Mouse (Mus musculus) gonadal fat pad, adult 2 months (tissue): ENCODE measurements around the gene Rftn1. TPM values are rescaled to one million over a fixed set of nuclear protein-coding genes. Genes with fewer than 3 reads are reported as not detected.

Experiments
- DNase-seq: peaks from one replicate; pipeline ENCODE4 v3.0.0-alpha.2; 2012; ENCODE audit warnings: low read depth
- polyA plus RNA-seq: library from polyadenylated mRNA; depleted of rRNA; stranded (reverse); fragments of >200 nt; gene quantifications from 2 replicates; pipeline ENCODE4 v1.2.3, GENCODE M21; 2012

The Rftn1 gene
- polyA plus RNA-seq, 1 experiment, result 15.8 TPM

DNA sequence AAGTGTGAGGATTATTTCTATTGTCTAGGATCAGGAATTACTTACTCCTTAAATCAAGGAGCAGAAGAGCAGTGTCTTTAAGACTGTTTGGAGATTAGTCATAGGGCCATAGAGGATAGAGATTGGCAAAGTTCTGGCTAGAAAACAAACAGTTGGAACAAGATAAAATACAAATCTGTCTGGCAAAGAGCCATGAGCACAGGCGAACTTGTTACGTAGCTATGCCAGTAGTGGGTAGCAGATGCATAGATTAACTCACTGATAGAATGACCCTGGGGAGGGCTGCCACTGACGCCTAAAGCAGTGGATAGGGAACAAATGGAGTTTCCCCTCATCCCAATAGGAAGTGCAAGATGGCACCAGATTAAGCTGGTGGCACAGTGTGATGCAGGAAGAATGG is 97.1 kb downstream of the Rftn1 start:
- DNase-seq, result no peak

DNA sequence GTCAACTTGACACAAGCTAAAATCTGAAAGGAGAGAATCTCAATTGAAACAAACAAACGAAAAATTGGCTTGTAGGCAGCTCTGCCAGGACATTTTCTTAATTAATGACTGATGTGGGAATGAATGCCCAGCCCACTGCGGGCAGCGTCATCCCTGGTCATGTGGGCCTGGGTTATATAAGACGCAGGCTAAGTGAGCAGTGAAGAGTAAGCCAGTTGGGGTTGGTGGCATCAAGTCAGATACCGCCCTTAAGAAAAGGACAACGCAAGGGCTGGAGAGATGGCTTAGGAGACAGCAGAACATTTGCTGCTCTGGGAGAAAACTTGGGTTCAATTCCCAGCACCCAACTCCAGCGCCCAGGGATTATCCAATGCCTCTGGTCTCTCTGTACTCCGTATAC is 97.6 kb downstream of the Rftn1 start:
- no peak for DNase-seq

DNA sequence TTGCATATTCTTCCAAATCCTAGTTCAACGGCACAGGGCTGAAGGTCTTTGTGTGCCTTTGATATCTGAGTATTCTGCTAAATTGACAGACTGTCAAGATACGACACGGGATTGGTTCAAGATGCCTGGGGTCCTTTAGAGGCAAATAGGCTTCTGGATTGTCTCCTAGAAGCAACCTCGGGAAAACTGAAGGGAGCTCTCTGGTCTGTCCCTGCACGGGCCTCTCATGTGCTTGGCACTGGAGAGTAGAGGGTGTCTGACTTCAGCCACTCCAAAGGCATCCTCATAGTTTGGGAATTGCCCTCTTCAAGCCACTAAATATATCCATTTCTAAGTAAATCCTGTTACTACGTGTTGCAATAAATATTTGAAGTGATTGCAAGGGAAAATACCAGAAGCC is 98.6 kb downstream of the Rftn1 start:
- no peak for DNase-seq

DNA sequence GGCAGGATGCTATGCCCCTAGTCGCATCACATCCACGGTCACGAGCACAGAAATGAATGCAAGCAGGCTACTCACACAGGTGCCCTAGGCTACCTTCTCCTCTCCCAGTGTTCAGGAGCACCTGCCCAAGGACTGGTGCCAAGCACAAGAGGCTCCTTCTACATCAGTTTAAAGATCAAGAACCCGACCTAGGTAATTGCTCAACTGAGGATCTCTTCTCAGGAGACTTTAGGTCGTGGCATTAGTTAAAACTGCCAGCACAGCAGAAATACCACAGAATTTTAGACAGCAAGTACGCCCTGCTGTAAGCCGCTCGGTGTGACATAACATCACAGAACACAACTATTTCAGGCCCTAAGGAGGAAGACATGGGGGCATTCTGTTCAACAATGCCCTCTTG is 100.7 kb downstream of the Rftn1 start:
- no peak for DNase-seq

DNA sequence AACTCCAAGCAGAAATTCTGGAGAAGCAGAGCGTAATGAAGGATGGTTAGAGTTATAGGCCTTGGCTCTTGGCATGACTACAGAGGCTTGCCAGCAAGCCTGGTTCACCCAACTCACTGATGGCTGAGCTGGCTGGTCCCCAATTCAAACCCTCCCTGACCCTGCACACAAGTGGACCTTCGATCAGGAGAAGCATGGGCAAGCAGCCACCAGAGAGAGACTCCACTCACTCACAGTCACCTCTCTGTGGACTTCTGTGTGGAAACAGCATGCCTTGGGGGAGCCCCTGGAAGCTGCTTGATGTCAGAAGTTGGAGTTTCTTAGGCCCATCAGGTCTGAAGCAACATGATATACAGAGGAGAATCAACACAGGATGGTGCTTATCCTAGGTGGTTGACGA is 102.4 kb downstream of the Rftn1 start:
- DNase-seq, result no peak

DNA sequence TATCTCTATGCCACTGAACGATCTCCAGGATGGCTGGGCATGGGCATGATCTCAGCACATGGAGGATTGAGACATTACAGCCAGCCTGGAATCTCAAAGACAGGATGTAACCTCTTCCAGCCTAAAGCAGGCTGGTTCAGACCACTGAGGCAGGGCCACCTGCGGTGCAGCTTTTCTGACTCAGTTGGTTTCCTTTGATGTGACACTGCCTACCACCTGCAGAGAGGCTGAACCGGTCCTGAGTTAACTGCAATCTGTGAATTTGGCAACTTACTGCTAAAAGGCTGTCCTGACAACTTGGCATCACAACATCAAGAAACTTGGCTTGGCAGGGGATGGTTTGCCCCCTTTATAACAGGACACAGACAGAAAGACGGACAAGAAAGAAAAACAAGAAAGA is 103.6 kb downstream of the Rftn1 start:
- no peak for DNase-seq

DNA sequence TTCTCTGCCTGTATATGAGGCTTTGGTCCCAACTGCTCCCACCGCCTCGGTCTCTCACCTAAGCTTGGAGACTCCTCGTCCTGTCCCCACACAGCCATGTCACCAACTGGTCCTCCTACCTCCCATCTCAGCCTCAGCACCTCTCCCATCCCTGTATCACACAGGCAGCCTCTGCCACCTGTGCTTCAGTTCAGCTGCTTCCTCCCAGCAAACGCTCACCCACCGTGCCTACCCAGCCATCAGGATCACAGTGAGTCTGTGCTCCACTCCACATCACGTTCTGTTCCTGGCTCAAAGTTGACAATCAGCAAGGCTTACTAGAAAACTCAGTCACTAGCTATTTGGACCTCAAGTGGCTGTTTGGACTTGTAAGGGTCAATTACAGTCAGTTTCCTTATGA is 105.8 kb downstream of the Rftn1 start:
- no peak for DNase-seq

DNA sequence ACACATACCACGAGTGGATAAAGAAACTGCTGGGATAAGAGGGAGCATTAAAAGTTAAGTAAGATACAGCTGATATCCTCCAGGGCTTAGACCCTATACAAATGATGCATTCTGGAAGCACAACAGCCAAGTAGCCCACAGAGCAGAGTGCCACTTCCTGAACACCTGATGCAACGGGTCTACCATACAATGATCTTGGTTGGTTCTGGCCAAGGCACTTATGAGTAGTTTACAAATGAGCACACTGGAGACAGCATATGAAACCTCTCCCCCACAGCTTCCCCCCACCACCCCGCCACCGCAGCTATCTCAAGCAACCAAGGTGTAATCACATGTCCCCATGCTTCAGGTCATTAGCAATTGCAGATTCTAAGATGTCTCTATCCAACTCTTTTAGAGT is 106.5 kb downstream of the Rftn1 start:
- no peak for DNase-seq

DNA sequence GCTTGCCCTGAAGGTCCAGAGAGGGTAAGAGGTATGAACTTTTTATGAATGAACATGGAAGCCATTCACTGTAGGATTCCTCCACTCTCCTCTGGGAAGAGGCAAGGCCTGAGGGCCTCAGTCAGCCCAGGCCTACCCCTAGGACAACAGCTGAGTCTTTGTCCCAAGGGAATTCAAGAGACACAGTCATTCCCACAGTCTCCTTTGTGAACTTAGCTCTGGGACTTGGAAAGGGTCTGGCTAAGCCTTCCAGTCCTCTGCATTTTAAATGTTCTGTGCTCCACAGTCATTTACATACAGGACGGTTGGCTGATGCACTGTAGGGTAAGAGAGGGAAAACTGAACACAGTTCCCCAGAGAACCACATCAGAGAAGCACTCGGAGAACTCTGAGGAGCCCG is 107.5 kb downstream of the Rftn1 start:
- DNase-seq, result no peak

DNA sequence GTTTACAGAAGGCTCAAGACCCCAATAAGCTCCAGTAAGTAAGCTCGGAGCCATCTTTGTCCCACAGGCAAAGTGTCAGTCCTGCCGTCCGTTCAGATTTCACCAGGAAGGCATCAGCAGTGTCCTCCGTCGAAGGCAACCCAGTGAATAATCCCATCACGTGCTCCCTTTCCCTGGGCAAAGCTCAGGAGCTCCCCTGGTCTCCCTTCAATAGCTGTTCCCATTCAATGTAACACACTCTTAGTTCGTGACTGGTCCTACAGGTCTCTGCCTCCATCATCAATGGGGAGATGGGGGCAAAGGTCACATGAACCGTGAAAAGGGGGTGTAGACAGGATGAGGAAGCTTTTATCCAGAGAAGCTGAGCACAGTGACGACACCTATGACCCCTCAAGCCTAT is 108.8 kb downstream of the Rftn1 start:
- no peak for DNase-seq

DNA sequence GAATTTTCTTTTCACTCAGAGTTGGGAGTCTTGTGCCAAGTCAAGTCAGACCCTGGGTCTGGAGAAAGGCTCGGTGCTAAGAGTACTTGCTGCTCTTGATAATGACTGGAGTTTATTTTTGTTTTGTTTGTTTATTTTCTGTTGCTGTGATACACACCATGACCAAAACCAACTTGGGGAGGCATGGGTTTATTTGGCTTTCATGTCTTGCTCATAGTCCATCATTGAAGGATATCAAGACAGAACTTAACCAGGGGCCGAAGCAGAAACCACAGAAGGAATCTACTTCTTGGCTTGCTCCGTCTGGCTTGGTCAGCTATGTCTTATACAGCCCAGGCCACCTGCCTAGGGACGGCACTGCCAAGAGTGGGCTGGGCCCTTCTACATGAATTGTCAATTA is 109.5 kb downstream of the Rftn1 start:
- no peak for DNase-seq

DNA sequence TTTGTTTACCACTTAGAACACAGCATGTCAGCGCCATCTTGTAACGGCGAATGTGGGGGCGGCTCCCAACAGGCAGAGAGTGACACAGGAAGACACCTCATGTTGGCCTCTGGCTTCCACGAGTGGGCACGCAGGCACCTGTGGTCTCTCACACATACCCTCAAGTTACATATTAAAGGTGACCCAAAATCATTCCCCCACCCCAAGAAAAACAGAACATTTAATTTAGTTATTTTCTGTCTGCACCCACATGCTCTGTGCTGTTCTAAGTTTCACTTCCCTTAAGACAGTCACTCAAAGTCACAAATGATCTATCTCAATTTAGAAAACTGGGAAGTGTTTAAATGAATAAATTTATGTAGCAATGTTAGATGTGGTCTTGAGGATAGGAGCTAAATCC is 111.7 kb downstream of the Rftn1 start:
- no peak for DNase-seq

DNA sequence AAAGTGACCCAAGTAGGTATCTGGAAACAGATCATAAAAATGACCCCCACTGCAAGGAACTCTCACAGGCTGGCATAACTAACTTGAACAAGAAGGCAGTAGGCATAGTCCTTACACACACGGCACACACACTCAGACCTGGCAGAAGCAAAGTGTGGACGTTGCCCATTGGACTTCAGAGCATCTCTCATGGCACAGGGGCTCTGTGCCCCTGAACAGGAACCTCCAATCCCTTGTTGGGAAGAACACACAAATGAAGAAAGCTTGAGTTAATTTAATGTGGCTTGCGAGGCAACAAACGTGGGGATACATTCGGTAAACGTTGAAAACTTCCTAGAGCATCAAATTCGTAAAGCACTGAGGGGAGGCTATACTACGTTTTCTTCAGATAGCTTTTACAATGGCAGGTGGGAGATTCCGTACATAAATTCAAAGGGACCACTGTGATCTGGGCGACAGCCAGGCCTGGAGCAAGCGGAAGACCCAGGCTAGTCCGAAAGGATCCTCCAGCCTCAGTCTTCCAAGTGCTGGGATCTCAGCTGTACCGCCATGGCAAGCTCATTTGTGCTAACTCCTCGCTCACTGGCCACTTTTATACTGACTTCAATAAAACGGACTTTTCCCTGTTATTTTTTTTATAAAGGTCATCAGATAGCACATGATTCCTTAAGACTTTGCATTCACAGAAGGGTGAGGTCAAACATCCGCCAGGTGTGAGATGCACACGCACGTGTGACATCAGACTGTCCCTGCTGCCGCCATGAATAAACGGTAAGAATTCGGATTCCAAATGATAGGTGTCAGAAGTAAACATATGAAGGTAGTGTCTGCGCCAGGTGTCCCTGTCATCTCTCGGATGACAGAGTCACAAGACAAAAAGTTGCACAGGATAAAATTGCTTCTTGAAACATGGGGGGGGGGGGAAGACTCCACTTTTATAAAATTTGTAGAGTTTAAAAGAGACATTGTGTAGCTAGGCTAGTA is 117.2 kb downstream of the Rftn1 start:
- DNase-seq, result no peak

DNA sequence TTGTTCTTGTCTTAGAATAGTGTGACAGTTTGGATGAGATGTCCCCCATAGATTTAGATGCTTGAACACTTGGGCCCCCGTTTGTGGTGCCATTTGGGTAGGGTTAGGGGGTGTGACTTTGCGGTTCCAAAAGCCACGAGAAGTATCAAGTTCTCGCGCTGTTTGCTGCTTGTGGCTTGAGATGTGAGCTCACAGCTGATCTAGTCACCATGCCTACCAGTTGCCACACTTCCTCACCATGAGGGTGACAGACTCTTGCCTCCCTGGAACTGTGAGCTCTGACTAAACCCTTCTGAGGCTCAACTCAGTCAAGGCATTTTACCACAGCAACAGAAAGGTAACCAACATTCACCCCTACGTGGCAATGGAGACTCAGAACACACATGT is 118.9 kb downstream of the Rftn1 start:
- no peak for DNase-seq

DNA sequence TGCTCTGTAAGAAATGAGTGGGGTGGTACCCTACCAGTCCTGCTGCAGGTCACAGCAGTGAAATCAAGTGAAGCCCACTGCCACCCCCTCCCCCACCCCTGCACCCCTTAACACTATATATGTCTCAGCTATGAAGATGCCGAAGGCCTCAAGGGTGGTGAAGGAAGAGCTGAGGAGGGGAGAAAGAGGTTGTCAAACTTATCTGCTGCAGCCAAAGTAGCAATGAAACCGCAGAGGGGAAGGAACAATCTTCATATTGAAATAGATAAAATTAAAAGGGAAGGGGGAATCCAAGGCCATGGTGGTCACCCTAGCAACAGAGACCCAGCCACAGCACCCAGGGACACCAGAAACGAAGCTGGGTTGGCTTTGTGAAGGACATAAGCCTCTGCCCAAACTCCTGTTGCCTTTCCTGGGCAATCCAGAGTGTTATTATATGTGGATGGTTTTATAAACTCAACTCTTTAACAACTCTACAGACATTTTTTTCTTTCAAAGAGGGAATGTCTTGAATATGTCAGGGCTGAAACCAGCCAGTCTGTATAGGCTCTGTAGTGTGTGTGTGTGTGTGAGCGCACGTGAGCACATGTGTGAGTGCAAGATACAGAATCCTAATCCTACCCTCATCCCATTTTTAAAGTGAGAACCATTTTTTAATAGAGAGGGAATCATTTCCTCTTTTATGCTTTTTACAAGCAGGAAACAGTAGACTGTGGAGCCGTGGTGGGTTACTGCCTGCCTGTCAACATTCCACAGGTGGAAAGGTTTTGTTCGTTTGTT is 119.5 kb downstream of the Rftn1 start:
- no peak for DNase-seq

DNA sequence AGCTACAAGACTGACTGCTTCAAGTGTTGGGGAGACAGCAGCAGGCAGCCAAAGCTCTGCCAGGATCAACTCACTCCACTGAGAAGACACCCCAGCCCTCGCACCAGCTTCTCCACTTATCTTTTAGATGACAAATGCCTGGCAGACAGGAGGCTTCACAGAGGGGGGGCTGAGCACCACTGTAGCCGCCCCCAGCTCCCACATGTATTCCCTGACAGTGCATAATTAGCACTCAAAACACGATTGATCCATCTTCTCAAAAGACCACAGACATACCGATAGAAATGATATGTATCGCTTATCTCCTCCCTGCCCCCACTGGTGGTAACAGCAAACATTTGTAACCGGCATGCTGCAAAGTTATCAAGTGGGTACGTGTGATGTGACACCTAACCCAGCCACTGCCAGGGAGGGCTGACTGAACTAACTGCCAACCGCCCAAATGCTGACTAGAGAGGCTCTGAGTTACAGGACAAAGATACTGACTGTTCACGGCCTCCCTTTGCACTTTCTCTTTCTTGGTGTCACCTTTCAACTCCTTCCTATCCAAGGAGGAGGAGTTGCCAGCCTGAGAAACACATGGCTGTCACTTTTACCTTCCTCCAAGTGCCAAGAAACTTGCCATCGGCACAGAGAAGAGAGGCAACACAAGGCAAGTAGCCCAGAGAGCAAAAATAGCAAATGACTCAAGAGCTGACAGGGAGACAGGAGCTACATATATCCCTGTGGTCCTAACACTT is 120.4 kb downstream of the Rftn1 start:
- no peak for DNase-seq

DNA sequence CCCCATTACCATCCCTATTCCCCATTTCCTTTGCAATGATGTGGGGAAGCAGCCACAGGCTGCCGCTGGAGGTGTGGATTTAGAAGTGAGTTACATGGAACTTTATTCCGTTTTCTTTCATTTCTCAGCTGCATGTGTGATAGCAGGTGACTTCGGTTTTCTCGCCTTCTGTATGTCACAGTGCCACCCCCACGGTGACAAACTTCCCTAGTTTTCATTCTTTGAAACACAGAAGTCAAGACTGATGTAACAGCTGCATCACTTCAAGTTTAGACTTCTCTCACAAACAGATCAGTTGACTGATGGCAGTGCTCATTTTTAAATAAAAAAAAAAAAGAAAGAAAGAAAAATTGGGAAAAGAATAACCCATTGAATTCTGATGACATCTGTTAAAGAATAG is 121.3 kb downstream of the Rftn1 start:
- DNase-seq, result no peak

DNA sequence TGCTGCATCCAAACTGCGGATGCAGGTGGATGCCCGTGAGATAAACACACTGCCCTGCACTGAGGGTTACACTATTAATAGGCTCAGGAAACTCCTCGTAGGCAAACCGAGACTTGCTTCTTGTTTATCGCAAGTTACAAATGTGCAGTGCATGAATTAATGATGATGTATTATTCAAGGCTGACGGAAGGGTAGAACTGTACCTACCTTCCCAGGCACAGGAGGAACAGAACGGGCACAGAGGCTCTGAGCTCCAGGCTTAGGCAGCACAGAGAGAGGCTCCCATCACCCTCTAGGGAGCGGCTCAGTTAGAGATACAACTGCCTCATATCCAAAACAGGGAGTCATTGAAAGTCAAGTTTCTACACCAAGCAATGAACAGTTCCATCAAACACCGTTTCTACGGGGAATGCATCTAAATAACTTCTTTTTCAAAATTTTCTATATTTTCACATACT is 121.8 kb downstream of the Rftn1 start:
- no peak for DNase-seq

DNA sequence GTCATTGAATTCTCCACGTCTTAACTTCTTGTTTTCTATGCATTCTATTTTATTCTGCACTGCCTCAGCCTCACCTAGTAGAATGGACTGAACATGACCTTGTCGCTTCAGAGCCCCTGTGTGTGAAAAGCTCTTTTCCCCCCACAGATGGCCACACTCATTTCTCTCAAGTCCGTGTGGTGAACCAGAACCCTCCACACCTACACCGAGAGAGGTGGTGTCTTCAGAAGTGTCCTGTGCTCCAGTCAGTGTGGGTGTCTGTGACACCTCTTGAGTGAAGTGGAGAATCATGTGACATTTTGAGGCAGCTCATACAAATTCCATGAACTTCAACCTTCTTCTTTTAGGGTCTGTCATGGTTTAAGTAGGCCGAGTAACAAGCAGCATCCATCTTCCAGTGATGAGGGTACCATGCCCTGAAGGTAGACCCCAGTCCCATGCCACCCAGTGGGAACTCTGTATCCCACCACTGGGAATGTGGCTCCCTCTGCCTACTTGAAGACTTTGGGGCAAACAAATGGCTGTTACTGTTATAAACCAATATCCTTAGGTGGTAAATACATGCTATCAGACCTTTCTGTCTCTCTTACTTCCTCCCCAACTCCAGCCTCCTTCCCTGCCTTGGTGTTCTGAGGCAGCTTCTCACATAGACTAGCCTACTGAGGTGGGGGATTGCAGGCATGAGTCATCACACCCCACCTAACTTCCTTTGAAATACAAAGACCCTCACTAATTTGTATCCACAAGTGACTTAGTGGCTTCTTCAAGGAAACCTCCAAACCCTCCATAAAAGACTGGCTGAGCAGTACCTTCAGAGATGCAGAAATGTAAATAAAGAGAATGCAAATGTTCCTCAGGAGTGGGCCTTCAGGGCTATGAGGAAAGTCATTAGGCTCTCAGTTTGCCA is 122.4 kb downstream of the Rftn1 start:
- no peak for DNase-seq

DNA sequence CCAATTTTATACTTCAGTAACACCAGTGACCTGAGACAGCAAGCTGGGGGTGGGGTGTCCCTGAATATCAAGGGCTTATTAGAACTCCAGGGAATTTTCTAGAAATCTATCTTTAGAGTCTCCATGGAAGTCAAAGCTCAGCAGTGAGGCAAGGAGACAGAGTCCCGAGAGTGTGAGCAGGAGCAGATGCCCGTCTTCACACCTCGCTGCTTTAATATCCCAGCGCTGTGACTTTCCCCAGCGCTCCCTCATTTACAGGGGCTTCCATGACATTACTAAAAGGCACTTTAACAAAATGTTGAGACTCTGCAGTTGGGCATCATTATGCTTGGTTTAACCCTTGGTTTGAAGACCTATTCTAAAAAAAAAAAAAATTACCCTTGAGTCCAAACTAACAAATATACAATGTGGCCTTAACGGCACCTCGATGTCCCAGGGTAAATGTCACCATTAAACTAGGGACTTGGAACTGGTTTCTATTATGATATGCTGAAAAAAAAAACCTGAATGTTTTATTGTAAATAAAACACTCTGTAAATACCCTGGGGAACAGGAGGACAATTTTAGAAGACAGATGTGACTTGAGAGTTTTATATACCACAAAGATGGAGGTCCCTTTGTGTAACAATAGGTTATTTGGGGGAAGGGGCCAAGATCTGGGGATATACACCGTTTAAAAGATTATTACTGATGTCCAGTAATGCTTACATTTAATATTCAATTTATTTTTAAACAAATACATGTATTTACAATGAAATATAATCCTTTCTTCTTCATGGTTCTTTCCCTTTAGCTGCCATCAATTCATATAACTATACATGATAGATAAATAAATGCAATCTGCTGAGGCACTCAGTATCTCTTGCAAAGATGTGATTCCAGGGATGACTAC is 123.4 kb downstream of the Rftn1 start:
- DNase-seq, result no peak
